Mouse (Mus musculus) mammary gland, adult 2 months (tissue): Measurements from ENCODE around the gene Det1. TPM values are rescaled to one million over a fixed set of nuclear protein-coding genes. Genes with fewer than 3 reads are reported as not detected.

ENCODE experiments used
- polyA plus RNA-seq: library from polyadenylated mRNA; depleted of rRNA; stranded (reverse); fragments of >200 nt; gene quantifications from 2 replicates; pipeline ENCODE4 v1.2.3, GENCODE M21; 2012; ENCODE audit warnings: low replicate concordance; rRNA removed

Det1 gene
- 17.2 and 20.7 TPM in 2 replicates for polyA plus RNA-seq

DNA sequence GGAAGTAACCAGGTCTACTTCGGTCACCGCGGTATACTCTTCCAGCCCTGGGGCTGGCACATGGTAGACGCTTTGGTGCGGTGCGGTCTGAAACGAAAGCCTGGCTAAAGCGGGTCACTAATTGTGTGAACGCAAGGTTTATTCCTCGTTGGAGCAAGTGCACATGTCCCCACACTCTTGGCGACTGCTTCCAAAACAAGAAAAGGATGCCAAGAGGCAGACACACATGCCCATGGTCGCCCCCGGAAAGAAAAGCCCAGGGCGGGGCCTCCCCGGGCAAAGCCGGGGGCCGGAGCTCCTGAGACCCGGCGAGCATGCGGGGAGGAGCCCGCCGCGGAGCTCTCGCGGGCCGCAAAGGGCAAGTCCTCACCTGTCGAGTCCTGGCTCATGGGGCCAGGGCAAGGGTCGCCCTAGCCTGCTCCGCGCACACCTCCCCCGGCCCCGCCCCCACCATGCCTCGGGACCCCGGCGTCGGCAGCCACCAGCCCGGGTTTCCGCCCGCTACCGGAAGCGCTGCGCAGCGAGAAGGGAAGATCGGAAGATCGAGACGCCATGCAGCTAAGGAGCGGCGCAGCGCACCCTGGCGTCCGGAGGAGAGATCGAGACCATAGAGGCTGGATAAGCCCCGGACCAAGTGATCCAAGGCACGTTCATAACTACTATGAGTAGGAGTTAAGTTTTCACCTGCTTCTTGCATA lies at the start of gene Det1:
Det1 (minus strand) TSS at position 527 of the 698 bp plus-strand sequence.

DNA sequence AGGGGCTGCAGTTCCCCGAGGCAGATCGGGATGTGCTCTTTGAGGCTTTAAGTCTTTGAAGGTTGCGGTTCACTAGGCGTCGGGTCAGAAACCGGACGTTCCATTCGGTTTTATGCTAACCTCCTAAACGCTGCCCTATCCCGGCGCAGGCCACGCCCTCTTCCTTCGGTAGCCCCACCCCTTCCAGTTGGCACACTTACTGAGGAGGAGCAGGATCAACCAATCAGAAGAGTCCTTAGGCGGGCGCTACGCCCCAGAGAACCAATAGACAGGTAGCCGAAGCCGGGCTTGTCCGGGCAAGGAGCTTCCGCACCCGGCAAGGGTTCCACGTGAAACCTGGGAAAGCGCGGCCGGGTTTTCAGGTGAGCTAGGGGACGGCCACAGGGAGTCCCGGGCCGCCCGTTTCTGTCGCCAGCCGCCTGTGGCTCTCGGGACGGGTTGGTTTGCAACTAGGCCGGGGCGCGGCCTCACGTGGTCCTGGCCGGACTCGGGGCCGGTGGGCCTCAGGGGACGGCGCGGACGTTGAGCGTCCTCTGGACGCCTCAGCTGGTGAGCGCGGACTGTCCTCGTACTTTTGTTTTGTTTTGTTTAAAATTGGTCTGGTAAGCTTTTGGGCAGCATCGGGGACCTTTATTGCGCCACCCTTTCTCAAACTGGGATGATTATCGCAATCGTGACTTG lies 48.7 kb upstream of the Det1 start, which contains the start of gene Aen:
Aen (plus strand) TSS at position 202 of the 681 bp plus-strand sequence.

DNA sequence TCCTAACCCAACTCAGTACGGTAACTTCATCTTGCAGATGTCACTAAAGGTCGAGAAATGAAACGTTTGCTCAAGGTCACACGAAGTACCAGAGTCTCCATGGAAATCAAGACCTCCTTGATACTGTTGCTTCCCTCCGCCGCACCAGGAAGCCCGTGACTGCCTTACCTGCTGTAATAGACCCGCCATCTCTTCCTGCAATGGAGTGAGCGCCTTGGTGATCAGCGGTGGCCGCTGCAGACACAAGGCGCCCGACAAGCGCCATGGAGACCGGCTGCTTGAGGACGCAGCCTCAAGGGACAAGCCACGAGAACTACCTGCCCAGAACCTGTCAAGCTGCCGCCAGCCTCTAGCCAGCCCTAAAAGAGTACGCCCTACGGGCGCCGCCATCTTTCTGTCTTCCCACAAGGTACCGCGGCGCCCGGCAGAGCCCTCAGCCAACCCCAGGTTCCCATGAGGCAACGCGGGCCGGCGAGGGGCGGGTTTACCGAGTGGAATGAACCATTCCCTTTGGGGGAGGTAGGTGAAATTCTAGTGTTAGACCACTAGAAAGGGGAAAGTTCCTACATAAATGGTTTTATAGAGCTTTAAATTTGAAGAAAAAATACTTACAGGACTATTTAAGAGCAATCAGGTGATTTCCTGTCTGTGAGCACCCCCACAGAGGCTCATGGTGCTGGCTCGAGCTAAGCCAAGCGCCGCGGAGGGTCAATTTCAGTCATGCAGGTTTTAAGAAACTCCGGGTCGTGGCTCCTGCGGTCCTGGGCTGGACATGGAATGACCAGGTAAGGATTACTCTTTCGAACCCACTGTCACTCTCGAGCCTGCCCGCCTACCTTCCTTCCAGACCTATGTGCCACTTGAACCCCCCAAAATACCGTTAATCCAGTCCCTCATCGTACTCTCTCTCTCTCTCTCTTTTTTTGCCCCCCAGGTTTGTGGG lies 64.2 kb downstream of the Det1 start, which contains the start of the genes Mrps11 and Mrpl46:
Mrps11 (plus strand) TSS at position 481 of the 943 bp plus-strand sequence.
Mrpl46 (minus strand) TSS at position 893 of the 943 bp plus-strand sequence.

Other genes starting within 250 kb of the Det1 start
- 31.9 and 50.6 TPM in 2 replicates for gene Ntrk3, start 109.3 kb downstream of the Det1 start, polyA plus RNA-seq
- gene Mrps11, start 64.1 kb downstream of the Det1 start, polyA plus RNA-seq: 28.8 and 38.4 TPM in 2 replicates
- gene Mrpl46, start 63.7 kb downstream of the Det1 start, polyA plus RNA-seq: 8.8 and 11.7 TPM in 2 replicates
- 19.1 and 21.7 TPM in 2 replicates for gene Aen, start 48.6 kb upstream of the Det1 start, polyA plus RNA-seq
- gene Isg20, start 66.2 kb upstream of the Det1 start, polyA plus RNA-seq: 31.3 and 34.4 TPM in 2 replicates
- gene Acan, start 206.2 kb upstream of the Det1 start, polyA plus RNA-seq: 0.01 TPM in 1 of 2 replicates, not detected in the other